Comparison of ENCODE assay signal across 8 mouse cellular contexts in the genomic region with DNA sequence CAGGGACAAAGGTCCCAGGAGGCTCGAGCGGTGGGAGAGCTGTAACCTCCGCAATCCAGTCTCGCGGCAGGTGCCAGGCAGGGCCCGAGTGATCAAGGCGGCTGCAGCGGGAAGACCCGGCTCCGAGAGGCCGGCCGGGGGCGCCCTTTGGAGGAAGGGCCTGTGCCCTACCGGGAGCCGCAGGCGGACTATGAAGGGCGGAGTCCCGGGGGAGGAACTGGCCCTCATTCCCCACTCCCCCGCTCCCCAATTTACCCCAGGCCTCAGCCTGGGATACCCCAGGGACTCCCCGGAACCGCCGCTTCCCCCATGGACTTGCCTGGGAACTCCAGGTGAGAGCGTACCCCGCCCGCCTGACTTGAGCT. TPM values are rescaled to one million over a fixed set of nuclear protein-coding genes. Genes with fewer than 3 reads are reported as not detected.
DNase-seq lines count a peak whose midpoint lies in the region; ATAC-seq and TF ChIP-seq lines count a peak whose summit lies in the region.

No protein-coding gene starts in this region.

- peak; percentile 1; the same call in 1 of the 2 replicates for ATAC-seq in forebrain, embryonic 13.5 days
- no peak for ATAC-seq in limb, embryonic 15.5 days (ENCODE audit: insufficient number of reproducible peaks, low FRiP score, low TSS enrichment, low read depth)
- ATAC-seq in neural tube, embryonic 12.5 days (ENCODE audit: low FRiP score, low read depth) = peak; percentile 49; the same call in 1 of the 2 replicates

- H3K36me3 ChIP-seq in forebrain, embryonic 13.5 days (ENCODE audit: poor library complexity, severe bottlenecking) = peaks cover 56% of the 10 kb centered on the region
- peaks cover 47% of the 10 kb centered on the region for H3K36me3 ChIP-seq in limb, embryonic 15.5 days
- H3K36me3 ChIP-seq in neural tube, embryonic 12.5 days = peaks cover 50% of the 10 kb centered on the region

- TF ChIP-seq CTCF in cerebellum, adult 2 months (IDR thresholded peaks at IDR 0.05; ENCODE audit: borderline replicate concordance, insufficient read depth, low read depth, low read length) = no peak

- peak overlapping the region; percentile 95 for H3K4me2 ChIP-seq in forebrain, embryonic 13.5 days
- peak overlapping the region; percentile 70 for H3K4me2 ChIP-seq in limb, embryonic 15.5 days
- H3K4me2 ChIP-seq in neural tube, embryonic 12.5 days (replicated peaks) = peak overlapping the region; percentile 91

- no peaks in the 10 kb centered on the region for H3K27me3 ChIP-seq in cerebellum, adult 2 months (ENCODE audit: control insufficient read depth, insufficient read depth, low read length)
- H3K27me3 ChIP-seq in forebrain, embryonic 13.5 days = no peaks in the 10 kb centered on the region
- H3K27me3 ChIP-seq in limb, embryonic 15.5 days = no peaks in the 10 kb centered on the region
- no peaks in the 10 kb centered on the region for H3K27me3 ChIP-seq in neural tube, embryonic 12.5 days (replicated peaks)

- H3K4me3 ChIP-seq in cerebellum, adult 2 months (replicated peaks; ENCODE audit: insufficient read depth, low read depth, low read length) = peak overlapping the region; percentile 94
- peak overlapping the region; percentile 94 for H3K4me3 ChIP-seq in forebrain, embryonic 13.5 days
- peak overlapping the region; percentile 85 for H3K4me3 ChIP-seq in limb, embryonic 15.5 days
- H3K4me3 ChIP-seq in neural tube, embryonic 12.5 days = peak overlapping the region; percentile 89

- WGBS in cerebellum, adult 2 months = under 1% methylated on average over 25 of the region's 25 CpGs
- WGBS in forebrain, embryonic 13.5 days = 0% methylated on average over 20 of the region's 25 CpGs
- WGBS in limb, embryonic 15.5 days = under 1% methylated on average over 25 of the region's 25 CpGs
- WGBS in neural tube, embryonic 12.5 days = under 1% methylated on average over 25 of the region's 25 CpGs

- H3K9me3 ChIP-seq in forebrain, embryonic 13.5 days (replicated peaks) = no peaks in the 10 kb centered on the region
- no peaks in the 10 kb centered on the region for H3K9me3 ChIP-seq in limb, embryonic 15.5 days
- no peaks in the 10 kb centered on the region for H3K9me3 ChIP-seq in neural tube, embryonic 12.5 days

- peak overlapping the region; percentile 91 for H3K27ac ChIP-seq in cerebellum, adult 2 months (ENCODE audit: insufficient read depth, low read length)
- H3K27ac ChIP-seq in forebrain, embryonic 13.5 days = peak overlapping the region; percentile 99
- peak overlapping the region; percentile 98 for H3K27ac ChIP-seq in limb, embryonic 15.5 days
- peak overlapping the region; percentile 96 for H3K27ac ChIP-seq in neural tube, embryonic 12.5 days

- H3K4me1 ChIP-seq in cerebellum, adult 2 months (ENCODE audit: control insufficient read depth, insufficient read depth, low read length) = peaks cover 3% of the 10 kb centered on the region
- H3K4me1 ChIP-seq in forebrain, embryonic 13.5 days = peaks cover 25% of the 10 kb centered on the region
- peaks cover 14% of the 10 kb centered on the region for H3K4me1 ChIP-seq in limb, embryonic 15.5 days
- H3K4me1 ChIP-seq in neural tube, embryonic 12.5 days = peaks cover 10% of the 10 kb centered on the region

- peak overlapping the region; percentile 96 for H3K9ac ChIP-seq in forebrain, embryonic 13.5 days
- peak overlapping the region; percentile 88 for H3K9ac ChIP-seq in limb, embryonic 15.5 days
- H3K9ac ChIP-seq in neural tube, embryonic 12.5 days = peak overlapping the region; percentile 94

- TF ChIP-seq POLR2A in cerebellum, adult 2 months (IDR thresholded peaks at IDR 0.05; ENCODE audit: borderline replicate concordance, insufficient read depth, low read length) = no peak

- no peak for DNase-seq in cerebellum, adult 2 months
- DNase-seq in cerebellum, adult 9-11 months = no peak
- peak; percentile 45 for DNase-seq in ovary, postnatal 10 days (ENCODE audit: low spot score)
- DNase-seq in ovary, adult 18-20 months (ENCODE audit: low spot score) = no peak
- peak; percentile 54 for DNase-seq in urinary bladder, postnatal 14 days (ENCODE audit: low spot score)

RNA-seq across cellular contexts. Expression of a gene that starts 7.4 kb away (rescaled TPM):
- polyA plus RNA-seq in cerebellum, adult 2 months (2012; rRNA removed) = 35.5 and 37.2 TPM in 2 replicates
- 11.2 and 11.9 TPM in 2 replicates for polyA plus RNA-seq in forebrain, embryonic 13.5 days (2015; fragmentation: Nextera tagmentation; extraction: Ambion mirVana)
- 13.7 and 16.0 TPM in 2 replicates for polyA plus RNA-seq in limb, embryonic 15.5 days (2015; fragmentation: Nextera tagmentation; extraction: Ambion mirVana)
- polyA plus RNA-seq in neural tube, embryonic 12.5 days (2016; fragmentation: Nextera tagmentation; extraction: Ambion mirVana) = 13.1 and 16.9 TPM in 2 replicates

RNA-seq across cellular contexts. Expression of a gene that starts 12.2 kb away (rescaled TPM):
- polyA plus RNA-seq in cerebellum, adult 2 months (2012; rRNA removed) = 57.9 and 66.1 TPM in 2 replicates
- 49.6 and 51.0 TPM in 2 replicates for polyA plus RNA-seq in forebrain, embryonic 13.5 days (2015; fragmentation: Nextera tagmentation; extraction: Ambion mirVana)
- polyA plus RNA-seq in limb, embryonic 15.5 days (2015; fragmentation: Nextera tagmentation; extraction: Ambion mirVana) = 37.4 and 45.2 TPM in 2 replicates
- 56.1 and 63.5 TPM in 2 replicates for polyA plus RNA-seq in neural tube, embryonic 12.5 days (2016; fragmentation: Nextera tagmentation; extraction: Ambion mirVana)

RNA-seq across cellular contexts. Expression of a gene that starts 22.7 kb away (rescaled TPM):
- polyA plus RNA-seq in cerebellum, adult 2 months (2012; rRNA removed) = 6.8 and 6.9 TPM in 2 replicates
- polyA plus RNA-seq in forebrain, embryonic 13.5 days (2015; fragmentation: Nextera tagmentation; extraction: Ambion mirVana) = 16.6 and 17.4 TPM in 2 replicates
- polyA plus RNA-seq in limb, embryonic 15.5 days (2015; fragmentation: Nextera tagmentation; extraction: Ambion mirVana) = 9.4 and 9.8 TPM in 2 replicates
- 17.4 and 20.3 TPM in 2 replicates for polyA plus RNA-seq in neural tube, embryonic 12.5 days (2016; fragmentation: Nextera tagmentation; extraction: Ambion mirVana)

RNA-seq across cellular contexts. Expression of a gene that starts 40.2 kb away (rescaled TPM):
- 32.2 and 36.2 TPM in 2 replicates for polyA plus RNA-seq in cerebellum, adult 2 months (2012; rRNA removed)
- 50.3 and 55.2 TPM in 2 replicates for polyA plus RNA-seq in forebrain, embryonic 13.5 days (2015; fragmentation: Nextera tagmentation; extraction: Ambion mirVana)
- polyA plus RNA-seq in limb, embryonic 15.5 days (2015; fragmentation: Nextera tagmentation; extraction: Ambion mirVana) = 37.6 and 40.0 TPM in 2 replicates
- 72.9 and 79.9 TPM in 2 replicates for polyA plus RNA-seq in neural tube, embryonic 12.5 days (2016; fragmentation: Nextera tagmentation; extraction: Ambion mirVana)

RNA-seq across cellular contexts. Expression of a gene that starts 47.8 kb away (rescaled TPM):
- 18.6 and 19.5 TPM in 2 replicates for polyA plus RNA-seq in cerebellum, adult 2 months (2012; rRNA removed)
- 19.5 and 21.2 TPM in 2 replicates for polyA plus RNA-seq in forebrain, embryonic 13.5 days (2015; fragmentation: Nextera tagmentation; extraction: Ambion mirVana)
- 12.3 and 13.1 TPM in 2 replicates for polyA plus RNA-seq in limb, embryonic 15.5 days (2015; fragmentation: Nextera tagmentation; extraction: Ambion mirVana)
- 14.3 and 15.0 TPM in 2 replicates for polyA plus RNA-seq in neural tube, embryonic 12.5 days (2016; fragmentation: Nextera tagmentation; extraction: Ambion mirVana)

Comparison
In these comparisons a context has a peak if more than half of its experiments do, and no peak if none do; other contexts are left out.
1. DNase-seq: peak in ovary, postnatal 10 days (single experiment) and urinary bladder, postnatal 14 days (single experiment); none in cerebellum, adult 2 months (0 of 2), cerebellum, adult 9-11 months (single experiment) and ovary, adult 18-20 months (single experiment).
2. Peak in every context shown above with its lines, with median percentiles within 50 percentile points of each other: H3K27ac ChIP-seq, H3K4me3 ChIP-seq, H3K4me2 ChIP-seq and H3K9ac ChIP-seq.